Mouse (Mus musculus) liver, adult 10 weeks (tissue): Measurements from ENCODE around the gene Yaf2. TPM values are rescaled to one million over a fixed set of nuclear protein-coding genes. Genes with fewer than 3 reads are reported as not detected.

Source experiments
- polyA plus RNA-seq: library from polyadenylated mRNA; stranded (reverse); fragments of 350-450 nt; fragmentation: Illumina TruSeq; extraction: RNeasy Lipid Tissue Mini Kit (QIAGEN cat#74804); gene quantifications from one replicate; pipeline ENCODE4 v1.2.3, GENCODE M21; 2014; ENCODE audit warnings: low read depth, low replicate concordance

Gene Yaf2
- 41.8 TPM for polyA plus RNA-seq

GRCm38 (mm10) chr15:93336925-93337761 lies at the start of gene Yaf2:
TSS of gene Yaf2 (minus strand) at chr15:93336935.

DNA sequence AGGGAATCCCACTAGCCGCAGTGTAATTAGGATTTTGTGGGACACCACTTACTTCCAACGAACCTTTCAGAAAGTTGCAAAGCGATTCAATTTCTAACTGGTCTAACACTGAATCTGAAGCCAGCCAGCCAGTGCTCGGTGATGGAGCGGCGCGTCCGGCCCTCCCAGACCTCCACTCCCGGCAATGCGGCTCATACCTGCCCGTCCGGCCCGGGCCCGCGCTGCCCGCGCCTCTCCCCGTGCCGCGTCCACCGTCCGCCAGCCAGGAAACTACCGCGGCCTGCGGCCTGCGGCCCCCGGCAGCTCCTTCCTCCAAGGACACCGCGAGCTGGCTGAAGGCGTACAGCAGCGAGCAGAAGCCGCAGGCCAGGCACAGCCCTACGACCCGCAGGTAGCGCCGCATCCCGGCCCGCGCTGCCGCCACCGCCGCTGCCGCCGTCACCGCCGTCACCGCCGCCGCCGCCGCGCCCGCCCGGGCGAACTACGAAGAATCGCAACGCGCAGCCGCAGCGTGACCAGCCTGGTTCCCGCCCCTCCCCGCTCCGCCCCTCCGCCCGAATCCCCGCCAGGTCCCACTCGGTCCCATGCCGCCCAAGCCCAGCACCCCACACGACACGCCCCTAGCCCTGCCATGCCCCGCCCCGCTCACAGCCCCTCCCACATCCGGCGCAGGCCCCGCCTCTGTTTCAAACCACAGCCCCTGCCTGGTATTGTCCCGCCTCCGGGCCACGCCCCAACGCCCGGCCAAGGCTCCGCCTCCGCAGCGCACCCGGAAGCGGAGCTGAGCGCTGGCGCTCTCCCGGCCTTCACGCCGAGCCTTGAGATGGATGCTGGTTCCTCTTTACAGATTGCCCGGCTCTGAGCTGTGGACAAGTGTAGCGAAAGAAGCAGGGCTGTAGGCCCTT lies 61.8 kb downstream of the Yaf2 start, which contains the start of gene Gxylt1:
Gxylt1 (minus strand) TSS at position 501 of the 905 bp plus-strand sequence.

Other genes starting within 250 kb of the Yaf2 start
- 9.0 TPM for gene Gxylt1, start 61.8 kb downstream of the Yaf2 start, polyA plus RNA-seq
- 117 TPM for gene Zcrb1, start 61.4 kb upstream of the Yaf2 start, polyA plus RNA-seq
- gene Pphln1, start 61.4 kb upstream of the Yaf2 start, polyA plus RNA-seq: 15.0 TPM